Mouse (Mus musculus) testis, postnatal 10 days (tissue): ENCODE results near the gene Gm3776.
A peak's percentile ranks its signal among the peaks of the same experiment; 100 is the strongest.
"Not testable (repeated sequence)": the region's sequence is repeated elsewhere in the genome, so short reads cannot be mapped to it uniquely, and the experiment has no call there.

ENCODE experiments used
- DNase-seq: peaks from one replicate; pipeline ENCODE4 v3.0.0; 2021; ENCODE audit warnings: low spot score

The Gm3776 gene

GRCm38 (mm10) chr9:78292462-78292861, 35.5 kb downstream of the Gm3776 start:
- not testable (repeated sequence) for DNase-seq

- not testable (repeated sequence) for DNase-seq
These were observed 36.8 kb downstream of the Gm3776 start for GRCm38 (mm10) chr9:78293683-78294082.

- not testable (repeated sequence) for DNase-seq
These were observed 37.9 kb downstream of the Gm3776 start for GRCm38 (mm10) chr9:78294781-78295180.

GRCm38 (mm10) chr9:78296089-78296488, 39.2 kb downstream of the Gm3776 start:
- DNase-seq, result peak; percentile 61

- DNase-seq, result no peak
These were observed 41.3 kb downstream of the Gm3776 start for GRCm38 (mm10) chr9:78298232-78298631.

GRCm38 (mm10) chr9:78299143-78299542, 42.2 kb downstream of the Gm3776 start:
- not testable (repeated sequence) for DNase-seq

GRCm38 (mm10) chr9:78308122-78308521, 51.2 kb downstream of the Gm3776 start:
- not testable (repeated sequence) for DNase-seq

GRCm38 (mm10) chr9:78314696-78315095, 57.8 kb downstream of the Gm3776 start, which contains the start of gene Omt2a:
TSS of gene Omt2a (minus strand) at chr9:78314796.
- DNase-seq, result no peak
